Mouse (Mus musculus) CD4-positive naive resting alpha-beta T cell, adult 57 days (primary cell): ENCODE results near the gene Ms4a8a. TPM values are rescaled to one million over a fixed set of nuclear protein-coding genes. Genes with fewer than 3 reads are reported as not detected.

Experiments
- total RNA-seq: library from RNA; stranded (reverse); gene quantifications from one replicate; pipeline ENCODE4 v1.2.4, GENCODE M21; 2023

The Ms4a8a gene
- total RNA-seq, result 1.5 TPM

GRCm38 (mm10) chr19:11080934-11081333 is at the start of gene Ms4a8a:
TSS of gene Ms4a8a (minus strand) at chr19:11081102.

GRCm38 (mm10) chr19:11017891-11018290 is 63.0 kb downstream of the Ms4a8a start, which contains the start of gene Ms4a18:
TSS of gene Ms4a18 (minus strand) at chr19:11018031.

Other genes starting within 250 kb of the Ms4a8a start
- gene Slc15a3, start 241.4 kb downstream of the Ms4a8a start, total RNA-seq, result 2.1 TPM
- 0.44 TPM for gene Tmem132a, start 211.2 kb downstream of the Ms4a8a start, total RNA-seq
- gene Tmem109, start 199.1 kb downstream of the Ms4a8a start, total RNA-seq, result 27.3 TPM
- gene Prpf19, start 185.9 kb downstream of the Ms4a8a start, total RNA-seq, result 109 TPM
- not detected for gene Zp1, start 160.5 kb downstream of the Ms4a8a start, total RNA-seq
- gene Ptgdr2, start 143.9 kb downstream of the Ms4a8a start, total RNA-seq, result not detected
- 25.2 TPM for gene Ccdc86, start 131.8 kb downstream of the Ms4a8a start, total RNA-seq
- not detected for gene Ms4a10, start 106.4 kb downstream of the Ms4a8a start, total RNA-seq
- gene Ms4a15, start 87.9 kb downstream of the Ms4a8a start, total RNA-seq, result not detected
- gene Ms4a18, start 63.1 kb downstream of the Ms4a8a start, total RNA-seq, result not detected
- gene 1700017D01Rik, start 49.8 kb upstream of the Ms4a8a start, total RNA-seq, result not detected
- not detected for gene 1700025F22Rik, start 84.2 kb upstream of the Ms4a8a start, total RNA-seq
- gene Ms4a13, start 115.6 kb upstream of the Ms4a8a start, total RNA-seq, result not detected
- gene Ms4a12, start 151.3 kb upstream of the Ms4a8a start, total RNA-seq, result not detected
- gene Ms4a1, start 185.1 kb upstream of the Ms4a8a start, total RNA-seq, result 23.8 TPM
- gene Ms4a5, start 202.8 kb upstream of the Ms4a8a start, total RNA-seq, result not detected
- gene Ms4a14, start 233.4 kb upstream of the Ms4a8a start, total RNA-seq, result not detected